Mouse (Mus musculus): ENCODE data around the gene Anapc5. TPM values are rescaled to one million over a fixed set of nuclear protein-coding genes. Genes with fewer than 3 reads are reported as not detected.

Gene Anapc5
- polyA plus RNA-seq, 1 experiment from 2014 or later, result 529 TPM

- H3K4me1 ChIP-seq (ENCODE audit: control insufficient read depth, insufficient read depth, low read length), result no peaks in the 10 kb centered on the region
- H3K4me2 ChIP-seq (ENCODE audit: low read depth), result no peak overlapping the region
- DNase-seq (ENCODE audit: low spot score) (no peak), ATAC-seq (ENCODE audit: insufficient read depth, low FRiP score, low TSS enrichment) (no peak)
- WGBS, result 56% methylated on average over 10 of the region's 10 CpGs
- no peaks in the 10 kb centered on the region for H3K9me3 ChIP-seq (ENCODE audit: control insufficient read depth, low read length)
- H3K27me3 ChIP-seq (ENCODE audit: control insufficient read depth, insufficient read depth, low read length), result no peaks in the 10 kb centered on the region
- H3K36me3 ChIP-seq (ENCODE audit: control insufficient read depth, insufficient read depth, low read length), result no peaks in the 10 kb centered on the region; the same call in 1 of the 2 replicates
- H3K4me3 ChIP-seq (ENCODE audit: low read depth, low read length), result no peak overlapping the region
- no peak overlapping the region for H3K9ac ChIP-seq (ENCODE audit: low read length)
- no peak overlapping the region for H3K27ac ChIP-seq (ENCODE audit: low read depth, low read length)
Observed at GRCm38 (mm10) chr5:122764032-122764464, 57.1 kb downstream of the Anapc5 start.

- H3K4me1 ChIP-seq (ENCODE audit: control insufficient read depth, insufficient read depth, low read length), result no peaks in the 10 kb centered on the region
- no peaks in the 10 kb centered on the region; the same call in 1 of the 2 replicates for H3K36me3 ChIP-seq (ENCODE audit: control insufficient read depth, insufficient read depth, low read length)
- no peak overlapping the region for H3K27ac ChIP-seq (ENCODE audit: low read depth, low read length)
- no peak for ATAC-seq (ENCODE audit: insufficient read depth, low FRiP score, low TSS enrichment)
- H3K9ac ChIP-seq (ENCODE audit: low read length), result no peak overlapping the region
- no peaks in the 10 kb centered on the region for H3K9me3 ChIP-seq (ENCODE audit: control insufficient read depth, low read length)
- no peaks in the 10 kb centered on the region for H3K27me3 ChIP-seq (ENCODE audit: control insufficient read depth, insufficient read depth, low read length)
- H3K4me3 ChIP-seq (ENCODE audit: low read depth, low read length), result no peak overlapping the region
- H3K4me2 ChIP-seq (ENCODE audit: low read depth), result no peak overlapping the region
- 88% methylated on average over 29 of the region's 29 CpGs for whole genome bisulfite sequencing
- DNase-seq (ENCODE audit: low spot score), result no peak
Observed at GRCm38 (mm10) chr5:122763271-122764031, 57.7 kb downstream of the Anapc5 start.

GRCm38 (mm10) chr5:122756680-122757079, 64.5 kb downstream of the Anapc5 start:
- Histone ChIP-seq H3K9ac (ENCODE audit: low read length) (no peak overlapping the region), H3K4me2 (ENCODE audit: low read depth) (no peak overlapping the region), H3K27ac (ENCODE audit: low read depth, low read length) (no peak overlapping the region), H3K4me1 (ENCODE audit: control insufficient read depth, insufficient read depth, low read length) (no peaks in the 10 kb centered on the region), H3K36me3 (ENCODE audit: control insufficient read depth, insufficient read depth, low read length) (peaks cover 4% of the 10 kb centered on the region; the same call in 1 of the 2 replicates), H3K27me3 (ENCODE audit: control insufficient read depth, insufficient read depth, low read length) (no peaks in the 10 kb centered on the region), H3K4me3 (ENCODE audit: low read depth, low read length) (no peak overlapping the region), H3K9me3 (ENCODE audit: control insufficient read depth, low read length) (no peaks in the 10 kb centered on the region)
- ATAC-seq (ENCODE audit: insufficient read depth, low FRiP score, low TSS enrichment), result no peak
- DNase-seq (ENCODE audit: low spot score), result no peak
- WGBS, result 93% methylated on average over 7 of the region's 7 CpGs

GRCm38 (mm10) chr5:122756144-122756543, 65.0 kb downstream of the Anapc5 start:
- Histone ChIP-seq H3K27ac (ENCODE audit: low read depth, low read length) (no peak overlapping the region), H3K27me3 (ENCODE audit: control insufficient read depth, insufficient read depth, low read length) (no peaks in the 10 kb centered on the region), H3K9ac (ENCODE audit: low read length) (no peak overlapping the region), H3K36me3 (ENCODE audit: control insufficient read depth, insufficient read depth, low read length) (peaks cover 4% of the 10 kb centered on the region; the same call in 1 of the 2 replicates), H3K9me3 (ENCODE audit: control insufficient read depth, low read length) (no peaks in the 10 kb centered on the region), H3K4me2 (ENCODE audit: low read depth) (no peak overlapping the region), H3K4me3 (ENCODE audit: low read depth, low read length) (no peak overlapping the region), H3K4me1 (ENCODE audit: control insufficient read depth, insufficient read depth, low read length) (no peaks in the 10 kb centered on the region)
- WGBS, result 53% methylated on average over 6 of the region's 6 CpGs
- DNase-seq (ENCODE audit: low spot score), result no peak
- no peak for ATAC-seq (ENCODE audit: insufficient read depth, low FRiP score, low TSS enrichment)

GRCm38 (mm10) chr5:122755620-122756019, 65.5 kb downstream of the Anapc5 start:
- Histone ChIP-seq H3K9me3 (ENCODE audit: control insufficient read depth, low read length) (no peaks in the 10 kb centered on the region), H3K27me3 (ENCODE audit: control insufficient read depth, insufficient read depth, low read length) (no peaks in the 10 kb centered on the region), H3K4me1 (ENCODE audit: control insufficient read depth, insufficient read depth, low read length) (no peaks in the 10 kb centered on the region), H3K4me2 (ENCODE audit: low read depth) (no peak overlapping the region), H3K9ac (ENCODE audit: low read length) (no peak overlapping the region), H3K36me3 (ENCODE audit: control insufficient read depth, insufficient read depth, low read length) (peaks cover 4% of the 10 kb centered on the region; the same call in 1 of the 2 replicates), H3K4me3 (ENCODE audit: low read depth, low read length) (no peak overlapping the region), H3K27ac (ENCODE audit: low read depth, low read length) (no peak overlapping the region)
- DNase-seq (ENCODE audit: low spot score) (no peak), ATAC-seq (ENCODE audit: insufficient read depth, low FRiP score, low TSS enrichment) (no peak)
- WGBS, result 97% methylated on average over 4 of the region's 4 CpGs

GRCm38 (mm10) chr5:122754477-122754876, 66.7 kb downstream of the Anapc5 start:
- ATAC-seq (ENCODE audit: insufficient read depth, low FRiP score, low TSS enrichment), result no peak
- no peak overlapping the region for H3K4me2 ChIP-seq (ENCODE audit: low read depth)
- no peaks in the 10 kb centered on the region for H3K9me3 ChIP-seq (ENCODE audit: control insufficient read depth, low read length)
- no peaks in the 10 kb centered on the region for H3K4me1 ChIP-seq (ENCODE audit: control insufficient read depth, insufficient read depth, low read length)
- H3K27ac ChIP-seq (ENCODE audit: low read depth, low read length), result no peak overlapping the region
- 86% methylated on average over 16 of the region's 16 CpGs for WGBS
- no peak overlapping the region for H3K9ac ChIP-seq (ENCODE audit: low read length)
- peaks cover 4% of the 10 kb centered on the region; the same call in 1 of the 2 replicates for H3K36me3 ChIP-seq (ENCODE audit: control insufficient read depth, insufficient read depth, low read length)
- DNase-seq (ENCODE audit: low spot score), result no peak
- H3K4me3 ChIP-seq (ENCODE audit: low read depth, low read length), result no peak overlapping the region
- H3K27me3 ChIP-seq (ENCODE audit: control insufficient read depth, insufficient read depth, low read length), result no peaks in the 10 kb centered on the region

GRCm38 (mm10) chr5:122747950-122748349, 73.2 kb downstream of the Anapc5 start:
- Histone ChIP-seq H3K4me1 (ENCODE audit: control insufficient read depth, insufficient read depth, low read length) (no peaks in the 10 kb centered on the region), H3K36me3 (ENCODE audit: control insufficient read depth, insufficient read depth, low read length) (peaks cover 2% of the 10 kb centered on the region; the same call in 1 of the 2 replicates), H3K9me3 (ENCODE audit: control insufficient read depth, low read length) (no peaks in the 10 kb centered on the region), H3K27me3 (ENCODE audit: control insufficient read depth, insufficient read depth, low read length) (no peaks in the 10 kb centered on the region), H3K4me3 (ENCODE audit: low read depth, low read length) (no peak overlapping the region), H3K4me2 (ENCODE audit: low read depth) (no peak overlapping the region), H3K9ac (ENCODE audit: low read length) (no peak overlapping the region), H3K27ac (ENCODE audit: low read depth, low read length) (no peak overlapping the region)
- DNase-seq (ENCODE audit: low spot score) (no peak), ATAC-seq (ENCODE audit: insufficient read depth, low FRiP score, low TSS enrichment) (no peak)
- WGBS, result 85% methylated on average over 7 of the region's 7 CpGs

GRCm38 (mm10) chr5:122743880-122744422, 77.2 kb downstream of the Anapc5 start:
- 84% methylated on average over 13 of the region's 13 CpGs for WGBS
- no peak for ATAC-seq (ENCODE audit: insufficient read depth, low FRiP score, low TSS enrichment)

More at GRCm38 (mm10) chr5:122743880-122744422, 77.2 kb downstream of the Anapc5 start:
- Histone ChIP-seq H3K4me1 (ENCODE audit: control insufficient read depth, insufficient read depth, low read length) (no peaks in the 10 kb centered on the region), H3K9me3 (ENCODE audit: control insufficient read depth, low read length) (no peaks in the 10 kb centered on the region), H3K4me3 (ENCODE audit: low read depth, low read length) (no peak overlapping the region), H3K27ac (ENCODE audit: low read depth, low read length) (no peak overlapping the region), H3K27me3 (ENCODE audit: control insufficient read depth, insufficient read depth, low read length) (no peaks in the 10 kb centered on the region), H3K4me2 (ENCODE audit: low read depth) (no peak overlapping the region), H3K9ac (ENCODE audit: low read length) (no peak overlapping the region), H3K36me3 (ENCODE audit: control insufficient read depth, insufficient read depth, low read length) (peaks cover 2% of the 10 kb centered on the region; the same call in 1 of the 2 replicates)
- DNase-seq (ENCODE audit: low spot score), result no peak
